In the genomic region with DNA sequence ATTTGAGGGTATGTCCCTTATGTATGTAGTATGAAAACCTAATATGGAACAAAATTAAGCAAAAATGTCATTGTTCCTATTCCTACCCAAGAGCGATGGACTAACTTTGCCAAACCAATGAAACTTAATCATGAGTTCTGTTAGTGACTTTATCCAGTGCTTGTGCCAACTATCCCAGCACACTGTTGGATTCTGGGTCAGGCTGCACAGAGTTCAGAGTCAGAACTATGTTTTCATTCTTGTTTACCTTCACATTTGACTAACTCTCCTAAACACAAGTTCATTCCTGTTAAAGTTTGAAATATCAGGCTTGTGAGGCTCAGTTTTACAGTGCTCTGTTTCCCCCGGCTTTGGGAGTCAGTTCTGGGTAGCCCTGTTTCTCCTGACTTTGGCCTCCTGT, we compare ENCODE assay signal across 21 mouse cellular contexts.
DNase-seq lines count a peak whose midpoint lies in the region; ATAC-seq and TF ChIP-seq lines count a peak whose summit lies in the region.
"Had no signal": no experiment of that assay in that cellular context is flagged by ENCODE, and none has a peak within 500 bp of the region (broad histone marks: within the 10 kb centered on the region; RNA-seq: fewer than 3 reads in every experiment).

No protein-coding gene starts in this region.

- no peaks in the 10 kb centered on the region for H3K36me3 ChIP-seq in kidney, adult 2 months (ENCODE audit: control insufficient read depth, insufficient read depth, low read length)
- H3K36me3 ChIP-seq in kidney, embryonic 14.5 days (ENCODE audit: control insufficient read depth, insufficient read depth, low read length): no peaks in the 10 kb centered on the region
- no peaks in the 10 kb centered on the region for H3K36me3 ChIP-seq in kidney, embryonic 15.5 days
- H3K36me3 ChIP-seq: embryonic facial prominence, embryonic 15.5 days; forebrain, embryonic 10.5 days; hindbrain, embryonic 12.5 days had no signal

- WGBS in kidney, adult 2 months: 63% methylated on average over 2 of the region's 2 CpGs
- 94% methylated on average over 2 of the region's 2 CpGs for WGBS in kidney, embryonic 14.5 days
- WGBS in kidney, embryonic 15.5 days: 91% methylated on average over 2 of the region's 2 CpGs

- TF ChIP-seq POLR2A in kidney, adult 2 months (IDR thresholded peaks at IDR 0.05; ENCODE audit: low read depth, low read length): no peak

- H3K9ac ChIP-seq in kidney, embryonic 14.5 days (ENCODE audit: low read depth, low read length): no peak overlapping the region
- H3K9ac ChIP-seq in kidney, embryonic 15.5 days: no peak overlapping the region
- H3K9ac ChIP-seq: embryonic facial prominence, embryonic 15.5 days; hindbrain, embryonic 12.5 days had no signal

- peak; percentile 76 for DNase-seq in kidney, adult 2 months
- DNase-seq in kidney, postnatal 25 days: peak; percentile 16 to 54
- peak; percentile 80 for DNase-seq in adipocyte (ENCODE audit: low spot score)
- no peak for DNase-seq in lung, postnatal 14 days
- DNase-seq: adrenal gland, postnatal 14 days; cerebellum, adult 2 months; cerebellum, postnatal 14 days; embryo, embryonic 11 days; gastrocnemius, adult 2 months; gastrocnemius, postnatal 25 days; heart, postnatal 10 days; heart, postnatal 4 days had no signal

- H3K4me3 ChIP-seq in kidney, adult 2 months (ENCODE audit: insufficient read depth, low read depth, low read length): no peak overlapping the region
- no peak overlapping the region for H3K4me3 ChIP-seq in kidney, embryonic 14.5 days (ENCODE audit: low read length)
- no peak overlapping the region for H3K4me3 ChIP-seq in kidney, embryonic 15.5 days (replicated peaks)
- no peak overlapping the region for H3K4me3 ChIP-seq in brown adipose tissue, adult 24 weeks (ENCODE audit: insufficient read depth, low read depth, low read length)
- H3K4me3 ChIP-seq: embryonic facial prominence, embryonic 15.5 days; erythroblast, embryonic 14.5 days; forebrain, embryonic 10.5 days; gastrocnemius, adult 2 months; hindbrain, embryonic 12.5 days had no signal

- no peak overlapping the region for H3K4me2 ChIP-seq in kidney, embryonic 14.5 days (replicated peaks; ENCODE audit: low read depth, low read length)
- no peak overlapping the region for H3K4me2 ChIP-seq in kidney, embryonic 15.5 days
- H3K4me2 ChIP-seq: embryonic facial prominence, embryonic 15.5 days; hindbrain, embryonic 12.5 days had no signal

- TF ChIP-seq CTCF in kidney, adult 2 months (conservative IDR thresholded peaks at IDR 0.05; ENCODE audit: insufficient read depth, insufficient read length, low read depth, low read length): no peak

- H3K27me3 ChIP-seq in kidney, adult 2 months (replicated peaks; ENCODE audit: control insufficient read depth, insufficient read depth, low read length): no peaks in the 10 kb centered on the region
- H3K27me3 ChIP-seq in kidney, embryonic 14.5 days (ENCODE audit: control insufficient read depth, insufficient read depth, low read length): no peaks in the 10 kb centered on the region
- H3K27me3 ChIP-seq in kidney, embryonic 15.5 days: no peaks in the 10 kb centered on the region
- H3K27me3 ChIP-seq: embryonic facial prominence, embryonic 15.5 days; hindbrain, embryonic 12.5 days had no signal

- no peaks in the 10 kb centered on the region for H3K9me3 ChIP-seq in kidney, embryonic 14.5 days (ENCODE audit: control insufficient read depth, low read length)
- no peaks in the 10 kb centered on the region for H3K9me3 ChIP-seq in kidney, embryonic 15.5 days (replicated peaks)
- H3K9me3 ChIP-seq: embryonic facial prominence, embryonic 15.5 days; forebrain, embryonic 10.5 days; hindbrain, embryonic 12.5 days had no signal

- H3K4me1 ChIP-seq in kidney, adult 2 months (ENCODE audit: control insufficient read depth, insufficient read depth, low read length): no peaks in the 10 kb centered on the region
- no peaks in the 10 kb centered on the region for H3K4me1 ChIP-seq in kidney, embryonic 14.5 days (ENCODE audit: control insufficient read depth, insufficient read depth, low read length)
- no peaks in the 10 kb centered on the region for H3K4me1 ChIP-seq in kidney, embryonic 15.5 days
- no peaks in the 10 kb centered on the region; the same call in 1 of the 2 replicates for H3K4me1 ChIP-seq in brown adipose tissue, adult 24 weeks (ENCODE audit: control insufficient read depth, insufficient read depth, insufficient read length, low read length)
- H3K4me1 ChIP-seq: embryonic facial prominence, embryonic 15.5 days; forebrain, embryonic 10.5 days; hindbrain, embryonic 12.5 days had no signal

- no peak for ATAC-seq in kidney, embryonic 14.5 days (ENCODE audit: low FRiP score, low TSS enrichment)
- no peak for ATAC-seq in kidney, embryonic 15.5 days (replicated peaks; ENCODE audit: low FRiP score)
- ATAC-seq: forebrain, embryonic 14.5 days; hindbrain, embryonic 16.5 days had no signal

- no peak overlapping the region; the same call in 1 of the 2 replicates for H3K27ac ChIP-seq in kidney, adult 2 months (ENCODE audit: insufficient read depth, low read depth, low read length)
- H3K27ac ChIP-seq in kidney, embryonic 14.5 days (ENCODE audit: low read depth, low read length): no peak overlapping the region
- H3K27ac ChIP-seq in kidney, embryonic 15.5 days: no peak overlapping the region
- 0 out of 2 replicates have a peak overlapping the region, but pooled peaks have one; percentile 19 for H3K27ac ChIP-seq in brown adipose tissue, adult 24 weeks (replicated peaks; ENCODE audit: low read depth, low read length)
- H3K27ac ChIP-seq: embryonic facial prominence, embryonic 15.5 days; forebrain, embryonic 10.5 days; gastrocnemius, adult 2 months; hindbrain, embryonic 12.5 days had no signal
